Mouse (Mus musculus): ENCODE results near the gene Irf1. TPM values are rescaled to one million over a fixed set of nuclear protein-coding genes. Genes with fewer than 3 reads are reported as not detected.

The Irf1 gene
- total and polyA plus RNA-seq, 3 experiments = 17.8 to 64.9 (median 23.6) TPM

- Histone ChIP-seq H3K36me3 (replicated peaks in 1 of 2; ENCODE audit: control insufficient read depth in 1 of 2, insufficient read depth in 1 of 2, low read length in 1 of 2) (no peaks in the 10 kb centered on the region), H3K4me3 (replicated peaks in 1 of 3; ENCODE audit: low read depth in 2 of 3, low read length in 2 of 3, poor library complexity in 1 of 3) (peak overlapping the region; percentile 18 to 46 (median 29)), H3K4me1 (ENCODE audit: control insufficient read depth in 1 of 2, insufficient read depth in 2 of 2) (peaks cover 38 to 57% of the 10 kb centered on the region in 2 experiments), H3K9me3 (replicated peaks; ENCODE audit: low read length) (peaks cover 5% of the 10 kb centered on the region), H3K79me2 (replicated peaks; ENCODE audit: control insufficient read depth, extremely low read depth, insufficient read depth, poor library complexity, severe bottlenecking) (no peaks in the 10 kb centered on the region), H3K27me3 (replicated peaks) (no peaks in the 10 kb centered on the region), H3K27ac (ENCODE audit: insufficient read depth, low read depth) (peak overlapping the region; percentile 91), H3K4me2 (ENCODE audit: insufficient read depth, low read depth, poor library complexity, severe bottlenecking) (peak overlapping the region; percentile 62), H3K9ac (ENCODE audit: insufficient read depth, low read depth) (peak overlapping the region; percentile 28)
- DNase-seq (ENCODE audit: extremely low read depth) = peak; percentile 88
- dilution Hi-C loops (cut with MboI; ENCODE audit: extremely low pct_ligation_motif_present, extremely low pct_unique_long_range_greater_than_20kb, low sequenced_read_pairs) = no loop called here
- in situ Hi-C loops (cut with MboI; ENCODE audit: low pct_ligation_motif_present, low pct_unique_long_range_greater_than_20kb, low sequenced_read_pairs) = loop anchor here (5.0 kb wide), 1 partner anchor 33 kb away; no protein-coding TSS in a partner anchor
- peak; percentile 43; the same call in 1 of the 2 replicates for TF ChIP-seq NRF1 (IDR thresholded peaks at IDR 0.05; ENCODE audit: low read depth, low read length)
- TF ChIP-seq UBTF (IDR thresholded peaks at IDR 0.05; ENCODE audit: low read depth, low read length) = peak; percentile 58; the same call in 1 of the 2 replicates
- TF ChIP-seq POLR2A (IDR thresholded peaks at IDR 0.05; ENCODE audit: low read depth, low read length) = peak; percentile 69
- TF ChIP-seq TCF12 (IDR thresholded peaks at IDR 0.05; ENCODE audit: low read depth, low read length) = peak; percentile 81
- peak; percentile 40; the same call in 1 of the 2 replicates for TF ChIP-seq ZNF384 (IDR thresholded peaks at IDR 0.05; ENCODE audit: low read depth, low read length)
- TF ChIP-seq EP300 (IDR thresholded peaks at IDR 0.05; ENCODE audit: low read length) = peak; percentile 70
- TF ChIP-seq E2F4 (IDR thresholded peaks at IDR 0.05; ENCODE audit: insufficient replicate concordance, low read depth, low read length) = peak; percentile 74; the same call in 1 of the 2 replicates
- TF ChIP-seq ELF1 (IDR thresholded peaks at IDR 0.05; ENCODE audit: low read depth, low read length) = peak; percentile 61
- TF ChIP-seq ZC3H11A (IDR thresholded peaks at IDR 0.05; ENCODE audit: low read depth, low read length) = no peak
- no peak for TF ChIP-seq USF2 (conservative IDR thresholded peaks at IDR 0.05; ENCODE audit: low read depth, low read length)
- peak; percentile 91 for TF ChIP-seq CHD1 (IDR thresholded peaks at IDR 0.05; ENCODE audit: low read depth, low read length)
- TF ChIP-seq MAX (IDR thresholded peaks at IDR 0.05; ENCODE audit: low read length) = peak; percentile 84
- TF ChIP-seq POLR2AphosphoS2 (IDR thresholded peaks at IDR 0.05; ENCODE audit: low read depth, low read length) = no peak
- TF ChIP-seq ZMIZ1 (IDR thresholded peaks at IDR 0.05; ENCODE audit: low read depth, low read length) = 0 out of 2 replicates have a peak, but pooled peaks have one; percentile 23
- TF ChIP-seq HCFC1 (IDR thresholded peaks at IDR 0.05; ENCODE audit: low read depth, low read length) = peak; percentile 49; the same call in 1 of the 2 replicates
- no peak for TF ChIP-seq ZKSCAN1 (IDR thresholded peaks at IDR 0.05; ENCODE audit: borderline replicate concordance, low read depth, low read length)
- no peak; the same call in 1 of the 2 replicates for TF ChIP-seq RAD21 (IDR thresholded peaks at IDR 0.05; ENCODE audit: low read depth, low read length)
- 0 out of 2 replicates have a peak, but pooled peaks have one; percentile 47 for TF ChIP-seq TBP (conservative IDR thresholded peaks at IDR 0.05; ENCODE audit: low read depth, low read length)
- no peak for TF ChIP-seq GABPA (IDR thresholded peaks at IDR 0.05; ENCODE audit: insufficient replicate concordance, low read depth, low read length)
- no peak for TF ChIP-seq JUN (IDR thresholded peaks at IDR 0.05; ENCODE audit: insufficient read depth, low read depth, low read length)
- TF ChIP-seq ETS1 (conservative IDR thresholded peaks at IDR 0.05; ENCODE audit: low read depth, low read length) = peak; percentile 70
- peak; percentile 88 for TF ChIP-seq MXI1 (IDR thresholded peaks at IDR 0.05; ENCODE audit: low read depth, low read length)
- TF ChIP-seq RCOR1 (conservative IDR thresholded peaks at IDR 0.05; ENCODE audit: low read depth, low read length) = 0 out of 2 replicates have a peak, but pooled peaks have one; percentile 82
- TF ChIP-seq CTCF (conservative IDR thresholded peaks at IDR 0.05 in 1 of 2, IDR thresholded peaks at IDR 0.05 in 1 of 2; ENCODE audit: low read depth in 2 of 2, low read length in 2 of 2) = 0 out of 4 replicates have a peak, but pooled peaks of 1 of the 2 experiments have one; percentile 1
- 0 out of 2 replicates have a peak, but pooled peaks have one; percentile 23 for TF ChIP-seq IRF4 (IDR thresholded peaks at IDR 0.05; ENCODE audit: low read depth, low read length)
- TF ChIP-seq SIN3A (IDR thresholded peaks at IDR 0.05; ENCODE audit: low read length) = peak; percentile 80
- TF ChIP-seq CHD2 (IDR thresholded peaks at IDR 0.05; ENCODE audit: low read length) = peak; percentile 65; the same call in 1 of the 2 replicates
- peak; percentile 71 for TF ChIP-seq MAZ (IDR thresholded peaks at IDR 0.05; ENCODE audit: low read depth, low read length)
- TF ChIP-seq JUND (conservative IDR thresholded peaks at IDR 0.05; ENCODE audit: low read depth, low read length) = 0 out of 2 replicates have a peak, but pooled peaks have one; percentile 19
- TF ChIP-seq MAFK (IDR thresholded peaks at IDR 0.05; ENCODE audit: insufficient replicate concordance, low read length) = peak; percentile 60; the same call in 1 of the 2 replicates
- no peak for TF ChIP-seq USF1 (IDR thresholded peaks at IDR 0.05; ENCODE audit: low read depth, low read length)
- 0 out of 2 replicates have a peak, but pooled peaks have one; percentile 1 for TF ChIP-seq SMC3 (IDR thresholded peaks at IDR 0.05; ENCODE audit: low read depth, low read length)
- peak; percentile 68; the same call in 1 of the 2 replicates for TF ChIP-seq NELFE (IDR thresholded peaks at IDR 0.05; ENCODE audit: low read depth, low read length)
- TF ChIP-seq MYC (IDR thresholded peaks at IDR 0.05; ENCODE audit: low read depth, low read length) = peak; percentile 90
- TF ChIP-seq PAX5 (IDR thresholded peaks at IDR 0.05; ENCODE audit: low read length) = no peak
- TF ChIP-seq KAT2A (IDR thresholded peaks at IDR 0.05; ENCODE audit: insufficient replicate concordance, low read length) = no peak
Observed at GRCm38 (mm10) chr11:53794671-53795557, 25.1 kb downstream of the Irf1 start.
